Mouse (Mus musculus): ENCODE measurements around the gene Prrt1. TPM values are rescaled to one million over a fixed set of nuclear protein-coding genes. Genes with fewer than 3 reads are reported as not detected.

Prrt1 gene
- polyA plus RNA-seq, 1 experiment from 2014 or later, result 2.4 TPM

GRCm38 (mm10) chr17:34676671-34677070 is 47.3 kb downstream of the Prrt1 start:
- Histone ChIP-seq H3K9me3 (ENCODE audit: control insufficient read depth, low read length) (no peaks in the 10 kb centered on the region), H3K4me2 (no peak overlapping the region), H3K4me3 (ENCODE audit: low read depth, low read length) (no peak overlapping the region), H3K27ac (ENCODE audit: low read depth, low read length) (no peak overlapping the region), H3K4me1 (ENCODE audit: control insufficient read depth, insufficient read depth, low read length) (peaks cover 6% of the 10 kb centered on the region), H3K9ac (ENCODE audit: low read length) (no peak overlapping the region), H3K27me3 (ENCODE audit: control insufficient read depth, insufficient read depth, low read length) (peaks cover 25% of the 10 kb centered on the region), H3K36me3 (ENCODE audit: control insufficient read depth, insufficient read depth, low read length) (no peaks in the 10 kb centered on the region)
- WGBS, result 77% methylated on average over 12 of the region's 12 CpGs
- ATAC-seq (ENCODE audit: low FRiP score) (no peak), DNase-seq (ENCODE audit: low spot score, missing footprints) (peak; percentile 23)

GRCm38 (mm10) chr17:34680191-34680590 is 50.9 kb downstream of the Prrt1 start:
- H3K36me3 ChIP-seq (ENCODE audit: control insufficient read depth, insufficient read depth, low read length), result no peaks in the 10 kb centered on the region
- DNase-seq (ENCODE audit: low spot score, missing footprints) (no peak), ATAC-seq (ENCODE audit: low FRiP score) (no peak)
- H3K9ac ChIP-seq (ENCODE audit: low read length), result no peak overlapping the region
- no peak overlapping the region for H3K27ac ChIP-seq (ENCODE audit: low read depth, low read length)
- H3K9me3 ChIP-seq (ENCODE audit: control insufficient read depth, low read length), result no peaks in the 10 kb centered on the region
- no peaks in the 10 kb centered on the region for H3K4me1 ChIP-seq (ENCODE audit: control insufficient read depth, insufficient read depth, low read length)
- no peak overlapping the region for H3K4me2 ChIP-seq
- 80% methylated on average over 26 of the region's 26 CpGs for WGBS
- H3K4me3 ChIP-seq (ENCODE audit: low read depth, low read length), result no peak overlapping the region
- H3K27me3 ChIP-seq (ENCODE audit: control insufficient read depth, insufficient read depth, low read length), result no peaks in the 10 kb centered on the region; the same call in 1 of the 2 replicates

- Histone ChIP-seq H3K4me3 (ENCODE audit: low read depth, low read length) (no peak overlapping the region), H3K36me3 (ENCODE audit: control insufficient read depth, insufficient read depth, low read length) (no peaks in the 10 kb centered on the region), H3K27me3 (ENCODE audit: control insufficient read depth, insufficient read depth, low read length) (no peaks in the 10 kb centered on the region; the same call in 1 of the 2 replicates), H3K9me3 (ENCODE audit: control insufficient read depth, low read length) (no peaks in the 10 kb centered on the region), H3K9ac (ENCODE audit: low read length) (no peak overlapping the region), H3K27ac (ENCODE audit: low read depth, low read length) (no peak overlapping the region), H3K4me1 (ENCODE audit: control insufficient read depth, insufficient read depth, low read length) (no peaks in the 10 kb centered on the region), H3K4me2 (no peak overlapping the region)
- ATAC-seq (ENCODE audit: low FRiP score) (no peak), DNase-seq (ENCODE audit: low spot score, missing footprints) (peak; percentile 49)
- 75% methylated on average over 4 of the region's 4 CpGs for WGBS
Observed at GRCm38 (mm10) chr17:34680621-34681020, 51.3 kb downstream of the Prrt1 start.

- WGBS, result 87% methylated on average over 17 of the region's 17 CpGs
- Histone ChIP-seq H3K27ac (ENCODE audit: low read depth, low read length) (no peak overlapping the region), H3K27me3 (ENCODE audit: control insufficient read depth, insufficient read depth, low read length) (no peaks in the 10 kb centered on the region; the same call in 1 of the 2 replicates), H3K4me1 (ENCODE audit: control insufficient read depth, insufficient read depth, low read length) (no peaks in the 10 kb centered on the region), H3K4me2 (no peak overlapping the region), H3K4me3 (ENCODE audit: low read depth, low read length) (no peak overlapping the region), H3K9ac (ENCODE audit: low read length) (no peak overlapping the region), H3K9me3 (ENCODE audit: control insufficient read depth, low read length) (no peaks in the 10 kb centered on the region), H3K36me3 (ENCODE audit: control insufficient read depth, insufficient read depth, low read length) (no peaks in the 10 kb centered on the region)
- DNase-seq (ENCODE audit: low spot score, missing footprints), result peak; percentile 69
- ATAC-seq (ENCODE audit: low FRiP score), result no peak
Observed at GRCm38 (mm10) chr17:34681132-34681571, 51.8 kb downstream of the Prrt1 start.

- no peak overlapping the region for H3K4me2 ChIP-seq
- H3K9ac ChIP-seq (ENCODE audit: low read length), result no peak overlapping the region
- H3K4me1 ChIP-seq (ENCODE audit: control insufficient read depth, insufficient read depth, low read length), result no peaks in the 10 kb centered on the region
- no peaks in the 10 kb centered on the region for H3K9me3 ChIP-seq (ENCODE audit: control insufficient read depth, low read length)
- H3K27ac ChIP-seq (ENCODE audit: low read depth, low read length), result no peak overlapping the region
- no peak overlapping the region for H3K4me3 ChIP-seq (ENCODE audit: low read depth, low read length)
- 74% methylated on average over 11 of the region's 11 CpGs for WGBS
- no peaks in the 10 kb centered on the region for H3K36me3 ChIP-seq (ENCODE audit: control insufficient read depth, insufficient read depth, low read length)
- DNase-seq (ENCODE audit: low spot score, missing footprints), result no peak
- ATAC-seq (ENCODE audit: low FRiP score), result no peak
- no peaks in the 10 kb centered on the region; the same call in 1 of the 2 replicates for H3K27me3 ChIP-seq (ENCODE audit: control insufficient read depth, insufficient read depth, low read length)
Observed at GRCm38 (mm10) chr17:34681881-34682536, 52.7 kb downstream of the Prrt1 start.

Other genes starting within 250 kb of the Prrt1 start
- 1.6 and 2.9 TPM in 2 replicates for gene BC051142, start 230.7 kb upstream of the Prrt1 start, polyA plus RNA-seq (2014; fragmentation: Nextera tagmentation; extraction: Ambion mirVana)
- not detected in 2 replicates for gene Btnl4, start 152.2 kb upstream of the Prrt1 start, polyA plus RNA-seq (2014; fragmentation: Nextera tagmentation; extraction: Ambion mirVana)
- gene Btnl6, start 112.2 kb upstream of the Prrt1 start, polyA plus RNA-seq (2014; fragmentation: Nextera tagmentation; extraction: Ambion mirVana), result not detected in 2 replicates
- gene Notch4, start 65.3 kb upstream of the Prrt1 start, polyA plus RNA-seq (2014; fragmentation: Nextera tagmentation; extraction: Ambion mirVana), result 8.9 and 15.8 TPM in 2 replicates
- gene Gpsm3, start 39.7 kb upstream of the Prrt1 start, polyA plus RNA-seq (2014; fragmentation: Nextera tagmentation; extraction: Ambion mirVana), result 4.4 and 4.8 TPM in 2 replicates
- 17.3 and 20.1 TPM in 2 replicates for gene Pbx2, start 38.3 kb upstream of the Prrt1 start, polyA plus RNA-seq (2014; fragmentation: Nextera tagmentation; extraction: Ambion mirVana)
- 1.4 and 1.6 TPM in 2 replicates for gene Ager, start 31.7 kb upstream of the Prrt1 start, polyA plus RNA-seq (2014; fragmentation: Nextera tagmentation; extraction: Ambion mirVana)
- gene Rnf5, start 25.8 kb upstream of the Prrt1 start, polyA plus RNA-seq (2014; fragmentation: Nextera tagmentation; extraction: Ambion mirVana), result 180 and 185 TPM in 2 replicates
- 68.4 and 75.3 TPM in 2 replicates for gene Agpat1, start 25.3 kb upstream of the Prrt1 start, polyA plus RNA-seq (2014; fragmentation: Nextera tagmentation; extraction: Ambion mirVana)
- gene Egfl8, start 13.6 kb upstream of the Prrt1 start, polyA plus RNA-seq (2014; fragmentation: Nextera tagmentation; extraction: Ambion mirVana), result 3.3 and 3.8 TPM in 2 replicates
- gene Ppt2, start 1.0 kb upstream of the Prrt1 start, polyA plus RNA-seq (2014; fragmentation: Nextera tagmentation; extraction: Ambion mirVana), result 25.8 and 26.4 TPM in 2 replicates
- gene Fkbpl, start 15.2 kb downstream of the Prrt1 start, polyA plus RNA-seq (2014; fragmentation: Nextera tagmentation; extraction: Ambion mirVana), result 14.4 and 15.1 TPM in 2 replicates
- 68.2 and 77.6 TPM in 2 replicates for gene Atf6b, start 17.6 kb downstream of the Prrt1 start, polyA plus RNA-seq (2014; fragmentation: Nextera tagmentation; extraction: Ambion mirVana)
- gene Tnxb, start 41.0 kb downstream of the Prrt1 start, polyA plus RNA-seq (2014; fragmentation: Nextera tagmentation; extraction: Ambion mirVana), result 0.03 and 0.05 TPM in 2 replicates
- not detected in 2 replicates for gene C4b, start 114.3 kb downstream of the Prrt1 start, polyA plus RNA-seq (2014; fragmentation: Nextera tagmentation; extraction: Ambion mirVana)
- gene Cyp21a1, start 175.0 kb downstream of the Prrt1 start, polyA plus RNA-seq (2014; fragmentation: Nextera tagmentation; extraction: Ambion mirVana), result not detected in 2 replicates
- gene Stk19, start 207.4 kb downstream of the Prrt1 start, polyA plus RNA-seq (2014; fragmentation: Nextera tagmentation; extraction: Ambion mirVana), result 20.2 and 21.5 TPM in 2 replicates
- 60.7 and 64.8 TPM in 2 replicates for gene Dxo, start 207.5 kb downstream of the Prrt1 start, polyA plus RNA-seq (2014; fragmentation: Nextera tagmentation; extraction: Ambion mirVana)
- 30.7 and 36.2 TPM in 2 replicates for gene Skiv2l, start 220.7 kb downstream of the Prrt1 start, polyA plus RNA-seq (2014; fragmentation: Nextera tagmentation; extraction: Ambion mirVana)
- gene Nelfe, start 220.9 kb downstream of the Prrt1 start, polyA plus RNA-seq (2014; fragmentation: Nextera tagmentation; extraction: Ambion mirVana), result 117 and 125 TPM in 2 replicates
- 1.6 and 1.9 TPM in 2 replicates for gene Cfb, start 233.0 kb downstream of the Prrt1 start, polyA plus RNA-seq (2014; fragmentation: Nextera tagmentation; extraction: Ambion mirVana)
- 2.5 and 2.9 TPM in 2 replicates for gene Zbtb12, start 249.9 kb downstream of the Prrt1 start, polyA plus RNA-seq (2014; fragmentation: Nextera tagmentation; extraction: Ambion mirVana)

All from midbrain, embryonic 11.5 days (tissue).